Mouse (Mus musculus) stomach, postnatal 0 days (tissue): ENCODE data around the gene Gm9837. TPM values are rescaled to one million over a fixed set of nuclear protein-coding genes. Genes with fewer than 3 reads are reported as not detected.

ENCODE experiments used
- ATAC-seq: fragments of 200-750 bp; cut with Nextera tagmentation; 2 replicates; pipeline ENCODE4 v1.8.0; 2017; ENCODE audit not compliant: low FRiP score, low TSS enrichment
- DNase-seq: peaks from one replicate; pipeline ENCODE4 v3.0.0-alpha.2; 2016; ENCODE audit warnings: low spot score
- H3K27ac ChIP-seq: fragments of 300-500 bp; sonication (generic); replicated peaks from 2 replicates; pipeline ENCODE4 v1.5.1; 2014; ENCODE audit warnings: mild to moderate bottlenecking, control low read depth
- H3K27me3 ChIP-seq: fragments of 300-500 bp; sonication (generic); 2 replicates; pipeline ENCODE4 v1.6.1; 2014; ENCODE audit warnings: low read length; ENCODE audit not compliant: control insufficient read depth, insufficient read depth
- H3K36me3 ChIP-seq: fragments of 300-500 bp; sonication (generic); 2 replicates; pipeline ENCODE4 v1.6.1; 2014; ENCODE audit warnings: low read length, mixed read lengths; ENCODE audit not compliant: control insufficient read depth, insufficient read depth
- H3K4me1 ChIP-seq: fragments of 300-500 bp; sonication (generic); replicated peaks from 2 replicates; pipeline ENCODE4 v1.6.1; 2014; ENCODE audit warnings: antibody characterized with exemption; ENCODE audit not compliant: control insufficient read depth, insufficient read depth
- H3K4me2 ChIP-seq: fragments of 300-500 bp; sonication (generic); replicated peaks from 2 replicates; pipeline ENCODE4 v1.6.1; 2014; ENCODE audit warnings: low read depth, mild to moderate bottlenecking, control low read depth, moderate library complexity
- H3K4me3 ChIP-seq: fragments of 300-500 bp; sonication (generic); 2 replicates; pipeline ENCODE4 v1.5.1; 2014; ENCODE audit warnings: low read depth, low read length, control low read depth
- H3K9ac ChIP-seq: fragments of 300-500 bp; sonication (generic); 2 replicates; pipeline ENCODE4 v1.6.1; 2014; ENCODE audit warnings: mild to moderate bottlenecking, low read length, control low read depth, mixed read lengths
- H3K9me3 ChIP-seq: fragments of 300-500 bp; sonication (generic); 2 replicates; pipeline ENCODE4 v1.6.1; 2016; ENCODE audit warnings: low read length; ENCODE audit not compliant: control insufficient read depth
- CTCF ChIP-seq: IDR thresholded peaks from 2 replicates; pipeline ENCODE4 v1.5.1; 2016; ENCODE audit warnings: antibody characterized with exemption, low read depth, mild to moderate bottlenecking, moderate library complexity
- EP300 ChIP-seq: optimal IDR thresholded peaks from 2 replicates; pipeline ENCODE3; 2016; ENCODE audit warnings: antibody characterized with exemption
- WGBS: fragments of 180-500 bp; shearing (Covaris S2); extraction: QIAGEN DNeasy Blood & Tissue Kit; methylation state at CpG from one replicate; pipeline ENCODE4 v1.1.7; 2014; 5-methylcytosine and 5-hydroxymethylcytosine counted together
- polyA plus RNA-seq: library from polyadenylated mRNA; unstranded; fragments of >200 nt; fragmentation: Nextera tagmentation; extraction: Ambion mirVana; gene quantifications from 2 replicates; pipeline ENCODE4 v1.2.1, GENCODE M21; 2015

Gm9837 gene
- polyA plus RNA-seq, 1 experiment from 2014 or later = not detected

GRCm38 (mm10) chr11:53423036-53423435 lies 47.2 kb downstream of the Gm9837 start, which contains the start of gene Leap2:
Gene Leap2, minus strand, starts transcription at chr11:53423170.
- no peaks in the 10 kb centered on the region for H3K9me3 ChIP-seq
- no peak for ATAC-seq
- H3K27ac ChIP-seq = no peak within 1 kb of the TSS
- no peaks in the 10 kb centered on the region for H3K27me3 ChIP-seq
- H3K4me2 ChIP-seq = no peak within 1 kb of the TSS
- H3K9ac ChIP-seq = no peak within 1 kb of the TSS
- H3K4me3 ChIP-seq = no peak within 1 kb of the TSS
- WGBS = 69% methylated on average over 4 of the region's 4 CpGs
- TF ChIP-seq CTCF = peak; percentile 8; the same call in 1 of the 2 replicates
- TF ChIP-seq EP300 = no peak
- 0 out of 2 replicates have a peak, but pooled peaks cover 3% of the 10 kb centered on the region for H3K36me3 ChIP-seq
- no peaks in the 10 kb centered on the region for H3K4me1 ChIP-seq
- no peak for DNase-seq

Other genes with a start within 250 kb of the Gm9837 start
- 53.6 and 59.9 TPM in 2 replicates for gene Hspa4, start 170.0 kb downstream of the Gm9837 start, polyA plus RNA-seq
- gene Zcchc10, start 145.8 kb downstream of the Gm9837 start, polyA plus RNA-seq = 11.6 and 12.4 TPM in 2 replicates
- gene Aff4, start 119.6 kb downstream of the Gm9837 start, polyA plus RNA-seq = 18.5 and 28.5 TPM in 2 replicates
- 0.19 and 0.75 TPM in 2 replicates for gene Leap2, start 47.3 kb downstream of the Gm9837 start, polyA plus RNA-seq
- gene Uqcrq, start 39.6 kb downstream of the Gm9837 start, polyA plus RNA-seq = 903 and 973 TPM in 2 replicates
- gene Gdf9, start 39.5 kb downstream of the Gm9837 start, polyA plus RNA-seq = 0.78 and 0.88 TPM in 2 replicates
- gene Gm10447, start 13.4 kb downstream of the Gm9837 start, polyA plus RNA-seq = 0.08 and 0.13 TPM in 2 replicates
- gene Shroom1, start 13.3 kb downstream of the Gm9837 start, polyA plus RNA-seq = 1.3 and 1.7 TPM in 2 replicates
- 0.11 TPM in 1 of 2 replicates, not detected in the other for gene Gm9945, start 9.7 kb upstream of the Gm9837 start, polyA plus RNA-seq
- gene Sowaha, start 9.8 kb upstream of the Gm9837 start, polyA plus RNA-seq = 0.91 and 1.1 TPM in 2 replicates
- gene Sept8, start 48.8 kb upstream of the Gm9837 start, polyA plus RNA-seq = 21.2 and 21.5 TPM in 2 replicates
- gene Kif3a, start 96.9 kb upstream of the Gm9837 start, polyA plus RNA-seq = 22.1 and 25.3 TPM in 2 replicates
- gene Il4, start 148.2 kb upstream of the Gm9837 start, polyA plus RNA-seq = 0.27 and 0.45 TPM in 2 replicates
- not detected in 2 replicates for gene Il13, start 164.2 kb upstream of the Gm9837 start, polyA plus RNA-seq
- gene Rad50, start 236.8 kb upstream of the Gm9837 start, polyA plus RNA-seq = 12.4 and 15.7 TPM in 2 replicates